ENCODE assay signal across 14 mouse cellular contexts in the genomic region with DNA sequence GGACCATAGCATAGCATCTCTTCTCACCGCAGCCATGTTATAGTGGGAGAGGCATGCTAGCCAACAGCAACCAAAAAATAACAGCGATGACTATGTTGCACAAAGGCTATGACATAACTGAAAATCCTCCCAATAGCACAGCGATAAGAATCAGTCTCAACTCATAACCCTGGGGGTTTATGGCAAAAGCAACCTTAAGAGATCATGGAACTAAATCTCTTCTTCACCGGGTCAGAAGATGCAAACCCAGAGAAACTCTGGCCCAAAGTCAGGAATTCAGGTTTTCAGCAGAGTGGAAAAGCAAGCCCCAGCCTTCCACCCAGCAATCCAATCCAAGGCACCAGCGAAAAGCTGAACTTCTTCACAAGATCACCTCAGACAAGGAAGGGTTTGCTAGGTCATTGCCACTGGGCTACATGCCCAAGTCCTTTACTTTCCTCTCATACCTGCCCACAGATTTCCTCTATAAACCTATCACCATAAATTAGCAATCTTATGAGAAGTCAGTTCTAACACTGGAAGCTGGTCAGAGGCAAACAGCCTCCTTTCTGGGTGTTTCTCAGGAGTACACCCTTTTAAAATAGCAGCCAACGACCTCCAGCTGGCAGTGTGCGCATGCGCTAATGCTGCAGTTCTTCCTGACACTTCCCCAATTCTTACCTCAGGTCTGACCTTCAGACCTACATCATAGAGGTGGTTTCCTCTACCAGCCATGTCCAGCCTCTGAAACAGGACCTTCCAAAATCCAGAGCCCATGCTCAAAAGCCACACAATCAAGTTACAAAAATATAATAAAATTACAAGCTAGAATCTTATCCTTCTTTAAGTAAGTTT. TPM values are rescaled to one million over a fixed set of nuclear protein-coding genes. Genes with fewer than 3 reads are reported as not detected.
DNase-seq lines count a peak whose midpoint lies in the region; ATAC-seq and TF ChIP-seq lines count a peak whose summit lies in the region.
"Had no signal": no experiment of that assay in that cellular context is flagged by ENCODE, and none has a peak within 500 bp of the region (broad histone marks: within the 10 kb centered on the region; RNA-seq: fewer than 3 reads in every experiment).

No protein-coding gene starts in this region.

- H3K4me1 ChIP-seq in forebrain, embryonic 14.5 days (ENCODE audit: control insufficient read depth, insufficient read depth, low read length) = peaks cover 95% of the 10 kb centered on the region
- peaks cover 83% of the 10 kb centered on the region for H3K4me1 ChIP-seq in forebrain, embryonic 10.5 days
- 0 out of 2 replicates have a peak, but pooled peaks cover 4% of the 10 kb centered on the region for H3K4me1 ChIP-seq in kidney, postnatal 0 days (replicated peaks; ENCODE audit: insufficient read depth, low read length)
- peaks cover 28% of the 10 kb centered on the region for H3K4me1 ChIP-seq in intestine, embryonic 15.5 days (replicated peaks)

- H3K9ac ChIP-seq in forebrain, embryonic 14.5 days (ENCODE audit: low read length) = no peak overlapping the region
- no peak overlapping the region for H3K9ac ChIP-seq in kidney, postnatal 0 days (ENCODE audit: low read depth, low read length)
- no peak overlapping the region for H3K9ac ChIP-seq in intestine, embryonic 15.5 days
- H3K9ac ChIP-seq: liver, embryonic 14.5 days; midbrain, embryonic 15.5 days had no signal

- no peak for DNase-seq in forebrain, embryonic 14.5 days (ENCODE audit: low spot score)
- DNase-seq in forebrain, embryonic 10.5 days (ENCODE audit: extremely low spot score, low spot score) = no peak
- DNase-seq in kidney, postnatal 0 days (ENCODE audit: low spot score) = no peak
- DNase-seq in kidney, postnatal 10 days = no peak
- peak; percentile 61 for DNase-seq in ZHBTc4 (ENCODE audit: low read depth, low spot score)
- no peak for DNase-seq in cerebellum, adult 11-12 months
- DNase-seq: cerebellum, adult 8-10 months; kidney, postnatal 25 days; thymus, adult 18-20 months had no signal

- peak; percentile 15; the same call in 1 of the 2 replicates for TF ChIP-seq CTCF in kidney, postnatal 0 days (IDR thresholded peaks at IDR 0.05; ENCODE audit: low read depth)

- H3K4me3 ChIP-seq in forebrain, embryonic 14.5 days (ENCODE audit: low read depth, low read length) = no peak overlapping the region
- H3K4me3 ChIP-seq in forebrain, embryonic 10.5 days = no peak overlapping the region
- H3K4me3 ChIP-seq in kidney, postnatal 0 days (replicated peaks; ENCODE audit: low read depth, low read length) = no peak overlapping the region
- H3K4me3 ChIP-seq in intestine, embryonic 15.5 days (replicated peaks) = no peak overlapping the region
- H3K4me3 ChIP-seq: limb, embryonic 10.5 days; midbrain, embryonic 15.5 days had no signal

- ATAC-seq in forebrain, embryonic 14.5 days = no peak
- ATAC-seq in kidney, postnatal 0 days (replicated peaks; ENCODE audit: low FRiP score, low read depth) = no peak
- peak; percentile 52 for ATAC-seq in megakaryocyte progenitor cell, adult 5-6 weeks (replicated peaks; ENCODE audit: poor library complexity)
- no peak for ATAC-seq in intestine, embryonic 15.5 days
- ATAC-seq: midbrain, embryonic 15.5 days had no signal

- no peaks in the 10 kb centered on the region for H3K36me3 ChIP-seq in forebrain, embryonic 14.5 days (ENCODE audit: control insufficient read depth, insufficient read depth, low read length)
- H3K36me3 ChIP-seq in forebrain, embryonic 10.5 days (replicated peaks) = peaks cover 13% of the 10 kb centered on the region
- no peaks in the 10 kb centered on the region for H3K36me3 ChIP-seq in kidney, postnatal 0 days (ENCODE audit: insufficient read depth, low read length)
- H3K36me3 ChIP-seq in intestine, embryonic 15.5 days = no peaks in the 10 kb centered on the region
- H3K36me3 ChIP-seq: midbrain, embryonic 15.5 days had no signal

- H3K4me2 ChIP-seq in forebrain, embryonic 14.5 days (ENCODE audit: low read length) = no peak overlapping the region
- H3K4me2 ChIP-seq in kidney, postnatal 0 days (ENCODE audit: low read length) = no peak overlapping the region
- no peak overlapping the region for H3K4me2 ChIP-seq in intestine, embryonic 15.5 days (replicated peaks)
- H3K4me2 ChIP-seq: midbrain, embryonic 15.5 days had no signal

- H3K9me3 ChIP-seq in forebrain, embryonic 14.5 days (replicated peaks; ENCODE audit: control insufficient read depth, low read length) = no peaks in the 10 kb centered on the region
- H3K9me3 ChIP-seq in forebrain, embryonic 10.5 days = no peaks in the 10 kb centered on the region
- H3K9me3 ChIP-seq in kidney, postnatal 0 days (replicated peaks; ENCODE audit: low read length) = no peaks in the 10 kb centered on the region
- no peaks in the 10 kb centered on the region for H3K9me3 ChIP-seq in intestine, embryonic 15.5 days
- H3K9me3 ChIP-seq: limb, embryonic 10.5 days; midbrain, embryonic 15.5 days had no signal

- 86% methylated on average over 8 of the region's 8 CpGs for WGBS in forebrain, embryonic 14.5 days
- WGBS in forebrain, embryonic 10.5 days = 91% methylated on average over 8 of the region's 8 CpGs
- WGBS in kidney, postnatal 0 days = 75% methylated on average over 8 of the region's 8 CpGs
- 88% methylated on average over 8 of the region's 8 CpGs for WGBS in intestine, embryonic 15.5 days

- 0 out of 2 replicates have a peak overlapping the region, but pooled peaks have one; percentile 14 for H3K27ac ChIP-seq in forebrain, embryonic 14.5 days (ENCODE audit: low read depth, low read length)
- H3K27ac ChIP-seq in forebrain, embryonic 10.5 days = no peak overlapping the region
- no peak overlapping the region for H3K27ac ChIP-seq in kidney, postnatal 0 days
- H3K27ac ChIP-seq in intestine, embryonic 15.5 days = no peak overlapping the region
- H3K27ac ChIP-seq: limb, embryonic 10.5 days; liver, embryonic 14.5 days had no signal

- H3K27me3 ChIP-seq in forebrain, embryonic 14.5 days (replicated peaks; ENCODE audit: control insufficient read depth, insufficient read depth, low read length) = no peaks in the 10 kb centered on the region
- H3K27me3 ChIP-seq in forebrain, embryonic 10.5 days (ENCODE audit: poor library complexity, severe bottlenecking) = no peaks in the 10 kb centered on the region
- H3K27me3 ChIP-seq in kidney, postnatal 0 days (ENCODE audit: insufficient read depth, low read length) = no peaks in the 10 kb centered on the region
- H3K27me3 ChIP-seq in intestine, embryonic 15.5 days (replicated peaks) = no peaks in the 10 kb centered on the region
- H3K27me3 ChIP-seq: midbrain, embryonic 15.5 days had no signal

RNA-seq across cellular contexts. Expression of a gene that starts 48.1 kb away (rescaled TPM):
- 123 and 131 TPM in 2 replicates for polyA plus RNA-seq in forebrain, embryonic 14.5 days (2014; fragmentation: Nextera tagmentation; extraction: Ambion mirVana)
- polyA plus RNA-seq in forebrain, embryonic 10.5 days (2016; fragmentation: Nextera tagmentation; extraction: Ambion mirVana) = 64.6 and 74.8 TPM in 2 replicates
- 21.6 and 22.4 TPM in 2 replicates for polyA plus RNA-seq in kidney, postnatal 0 days (2015; fragmentation: Nextera tagmentation; extraction: Ambion mirVana)
- total RNA-seq in megakaryocyte progenitor cell, adult 5-6 weeks (2015) = 61.4 and 62.0 TPM in 2 replicates
- total RNA-seq in megakaryocyte progenitor cell, adult 5-6 weeks (2017) = 28.3 and 34.7 TPM in 2 replicates
- 26.1 and 32.0 TPM in 2 replicates for polyA plus RNA-seq in intestine, embryonic 15.5 days (2015; fragmentation: Nextera tagmentation; extraction: Ambion mirVana)
